Mouse (Mus musculus) heart, postnatal 0 days (tissue): Measurements from ENCODE around the gene Apoc4.

Experiments
- CTCF ChIP-seq: IDR thresholded peaks from 2 replicates; pipeline ENCODE4 v1.5.1; 2016; ENCODE audit warnings: antibody characterized with exemption, control low read depth, low read depth
- EP300 ChIP-seq: IDR thresholded peaks from 2 replicates; pipeline ENCODE4 v1.6.1; 2016; ENCODE audit warnings: antibody characterized with exemption, low read depth

DNA sequence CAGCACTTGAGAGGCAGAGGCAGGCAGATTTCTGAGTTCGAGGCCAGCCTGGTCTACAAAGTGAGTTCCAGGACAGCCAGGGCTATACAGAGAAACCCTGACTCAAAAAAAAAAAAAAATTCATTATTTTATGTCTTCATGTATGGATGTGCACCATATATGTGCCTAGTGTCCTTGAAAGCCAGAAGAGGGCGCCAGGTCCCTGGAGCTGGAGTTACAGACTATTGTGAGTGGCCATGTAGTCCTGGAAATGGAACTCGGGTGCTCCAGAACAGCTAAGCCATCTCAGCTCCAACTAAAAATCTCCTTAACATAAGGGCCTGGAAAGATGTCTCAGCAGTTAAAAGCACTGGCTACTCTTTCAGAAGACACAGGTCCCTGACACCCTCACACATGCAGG, 14.5 kb downstream of the Apoc4 start:
- peak; percentile 13; the same call in 1 of the 2 replicates for TF ChIP-seq CTCF
- no peak for TF ChIP-seq EP300
